Mouse (Mus musculus) neural tube, embryonic 15.5 days (tissue): Measurements from ENCODE around the gene Hs1bp3. TPM values are rescaled to one million over a fixed set of nuclear protein-coding genes. Genes with fewer than 3 reads are reported as not detected.
A peak's percentile ranks its signal among the peaks of the same experiment; 100 is the strongest.

Experiments used
- ATAC-seq: fragments of 200-750 bp; cut with Nextera tagmentation; 2 replicates; pipeline ENCODE4 v1.8.0; 2017; ENCODE audit warnings: mild to moderate bottlenecking, moderate TSS enrichment, moderate library complexity; ENCODE audit not compliant: low FRiP score
- H3K27ac ChIP-seq: fragments of 300-500 bp; sonication (generic); replicated peaks from 2 replicates; pipeline ENCODE4 v1.5.1; 2015; ENCODE audit warnings: mild to moderate bottlenecking, inconsistent platforms
- H3K27me3 ChIP-seq: fragments of 300-500 bp; sonication (generic); replicated peaks from 2 replicates; pipeline ENCODE4 v1.6.1; 2015; ENCODE audit warnings: inconsistent platforms
- H3K36me3 ChIP-seq: fragments of 300-500 bp; sonication (generic); 2 replicates; pipeline ENCODE4 v1.6.1; 2015; ENCODE audit warnings: inconsistent platforms
- H3K4me1 ChIP-seq: fragments of 300-500 bp; sonication (generic); 2 replicates; pipeline ENCODE4 v1.6.1; 2015; ENCODE audit warnings: inconsistent platforms
- H3K4me2 ChIP-seq: fragments of 300-500 bp; sonication (generic); 2 replicates; pipeline ENCODE4 v1.6.1; 2015; ENCODE audit warnings: inconsistent platforms, mild to moderate bottlenecking, moderate library complexity
- H3K4me3 ChIP-seq: fragments of 300-500 bp; sonication (generic); replicated peaks from 2 replicates; pipeline ENCODE4 v1.5.1; 2015; ENCODE audit warnings: mild to moderate bottlenecking, inconsistent platforms
- H3K9ac ChIP-seq: fragments of 300-500 bp; sonication (generic); replicated peaks from 2 replicates; pipeline ENCODE4 v1.6.1; 2015; ENCODE audit warnings: mild to moderate bottlenecking, inconsistent platforms
- H3K9me3 ChIP-seq: fragments of 300-500 bp; sonication (generic); replicated peaks from 2 replicates; pipeline ENCODE4 v1.6.1; 2016; ENCODE audit warnings: inconsistent platforms
- WGBS: fragments of 180-500 bp; shearing (Covaris S2); methylation state at CpG from one replicate; pipeline ENCODE4 v1.1.7; 2015; ENCODE audit warnings: mixed read lengths; 5-methylcytosine and 5-hydroxymethylcytosine counted together
- polyA plus RNA-seq: library from polyadenylated mRNA; unstranded; fragments of >200 nt; fragmentation: Nextera tagmentation; extraction: Ambion mirVana; gene quantifications from 2 replicates; pipeline ENCODE4 v1.2.1, GENCODE M21; 2015

The Hs1bp3 gene
- polyA plus RNA-seq, 1 experiment from 2014 or later = 8.0 TPM

DNA sequence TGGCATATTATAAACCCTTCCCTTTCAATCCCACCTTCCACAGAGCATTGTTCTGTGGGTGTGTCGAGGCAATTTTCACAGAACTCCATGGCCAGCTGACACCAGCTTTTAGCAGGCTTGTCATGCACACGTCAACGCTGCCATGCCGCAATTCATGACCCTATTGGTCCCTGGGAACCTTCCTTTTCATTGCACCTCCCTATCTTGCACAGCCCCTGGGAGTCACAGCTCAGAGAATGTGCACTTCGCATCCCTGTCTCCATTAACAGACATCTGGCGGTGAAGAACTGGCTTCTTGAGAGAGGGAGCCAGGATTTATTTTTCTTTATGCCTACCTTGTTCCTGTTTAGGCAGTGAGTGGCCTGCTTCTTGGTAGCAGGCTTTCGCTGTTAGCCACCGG is 25.7 kb downstream of the Hs1bp3 start:
- Histone ChIP-seq H3K4me3 (no peak overlapping the region), H3K9ac (no peak overlapping the region), H3K27me3 (no peaks in the 10 kb centered on the region), H3K27ac (no peak overlapping the region), H3K4me1 (peaks cover 22% of the 10 kb centered on the region; the same call in 1 of the 2 replicates), H3K9me3 (no peaks in the 10 kb centered on the region), H3K4me2 (no peak overlapping the region), H3K36me3 (peaks cover 41% of the 10 kb centered on the region)
- ATAC-seq = no peak
- WGBS = 44% methylated on average over 8 of the region's 8 CpGs

DNA sequence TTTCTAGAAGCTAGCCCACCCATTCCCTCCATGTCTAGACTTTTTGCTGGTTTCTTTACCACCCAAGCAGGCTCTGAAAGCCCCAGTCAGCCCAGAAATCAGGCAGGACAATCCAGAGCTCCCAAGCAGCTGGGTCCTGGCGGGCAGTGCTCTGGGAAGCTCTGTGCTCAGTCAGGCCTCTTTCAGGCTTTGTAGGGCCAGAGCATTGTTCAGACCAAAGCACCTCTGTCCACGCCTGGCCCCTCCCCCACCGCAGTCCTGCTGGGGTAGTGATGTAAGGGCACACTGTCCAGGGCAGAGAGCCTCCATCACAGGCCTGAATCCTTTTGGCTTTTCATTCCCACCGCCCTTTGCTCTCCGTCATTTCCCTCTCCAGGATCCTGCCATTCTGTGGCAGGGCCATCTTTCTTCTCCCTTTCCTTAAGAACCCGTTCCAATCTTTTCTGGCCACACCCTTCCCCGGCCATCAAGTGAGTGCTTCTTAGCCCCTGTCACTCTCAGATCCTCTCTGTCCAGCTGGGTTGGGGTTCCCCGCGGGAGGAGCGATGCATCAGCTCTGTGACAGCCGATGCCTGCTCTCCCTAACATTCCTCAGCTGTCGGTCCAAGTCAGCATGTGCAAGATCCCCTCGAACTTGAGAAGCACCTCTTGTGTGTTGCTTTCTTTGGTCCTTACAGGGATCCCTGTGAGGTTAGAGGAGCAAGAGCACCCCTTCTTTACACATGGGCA is 26.5 kb downstream of the Hs1bp3 start:
- ATAC-seq = no peak

DNA sequence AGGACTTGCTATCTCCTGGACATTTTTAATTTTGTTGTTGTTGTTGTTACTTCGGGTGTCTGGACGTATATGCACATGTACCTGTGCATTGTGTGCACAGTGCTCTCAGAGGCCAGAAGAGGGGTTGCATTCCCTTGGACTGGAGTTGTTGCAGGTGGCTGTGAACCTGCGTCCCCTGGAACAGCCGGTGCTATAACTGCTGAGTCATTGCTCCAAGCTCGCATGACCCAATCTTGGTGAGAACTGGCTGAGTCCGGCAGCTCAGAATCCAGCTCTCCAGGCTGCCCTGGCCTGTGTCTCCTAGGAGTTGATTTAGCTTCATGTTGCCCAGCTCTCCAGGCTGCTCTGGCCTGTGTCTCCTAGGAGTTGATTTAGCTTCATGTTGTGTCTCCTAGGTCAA is 27.8 kb downstream of the Hs1bp3 start:
- no peak for ATAC-seq
- H3K36me3 ChIP-seq = peaks cover 36% of the 10 kb centered on the region
- no peaks in the 10 kb centered on the region for H3K27me3 ChIP-seq
- no peak overlapping the region for H3K4me2 ChIP-seq
- H3K4me3 ChIP-seq = no peak overlapping the region
- H3K9me3 ChIP-seq = no peaks in the 10 kb centered on the region
- no peak overlapping the region for H3K9ac ChIP-seq
- WGBS = 88% methylated on average over 6 of the region's 6 CpGs
- H3K27ac ChIP-seq = no peak overlapping the region
- peaks cover 22% of the 10 kb centered on the region; the same call in 1 of the 2 replicates for H3K4me1 ChIP-seq

More for the DNA sequence above, 26.5 kb downstream of the Hs1bp3 start:
- no peak overlapping the region for H3K27ac ChIP-seq
- 35% methylated on average over 13 of the region's 13 CpGs for WGBS
- no peak overlapping the region for H3K9ac ChIP-seq
- H3K4me3 ChIP-seq = no peak overlapping the region
- no peaks in the 10 kb centered on the region for H3K9me3 ChIP-seq
- H3K27me3 ChIP-seq = no peaks in the 10 kb centered on the region
- peaks cover 22% of the 10 kb centered on the region; the same call in 1 of the 2 replicates for H3K4me1 ChIP-seq
- peaks cover 41% of the 10 kb centered on the region for H3K36me3 ChIP-seq
- no peak overlapping the region for H3K4me2 ChIP-seq

DNA sequence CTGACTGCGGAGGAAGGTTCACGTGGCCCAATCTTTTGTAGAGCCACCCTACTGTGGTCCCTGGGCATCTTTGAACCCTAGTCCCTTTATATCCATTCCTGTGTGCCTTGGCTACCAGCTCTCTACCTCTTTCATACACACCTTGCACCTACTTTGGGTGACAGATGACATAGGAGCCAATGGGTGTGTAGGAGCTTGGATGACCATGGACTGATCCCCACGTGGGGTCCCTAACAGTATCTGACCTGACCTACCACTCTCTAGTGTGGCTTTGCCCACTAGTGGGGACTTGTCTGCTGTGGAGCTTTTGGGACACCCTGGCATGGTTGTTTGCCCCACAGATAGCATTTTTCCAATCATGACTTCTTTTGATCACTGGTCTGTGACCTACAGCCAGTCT is 30.1 kb downstream of the Hs1bp3 start:
- no peak for ATAC-seq
- Histone ChIP-seq H3K4me2 (no peak overlapping the region), H3K4me1 (peaks cover 17% of the 10 kb centered on the region; the same call in 1 of the 2 replicates), H3K36me3 (peaks cover 19% of the 10 kb centered on the region), H3K27ac (no peak overlapping the region), H3K4me3 (no peak overlapping the region), H3K27me3 (no peaks in the 10 kb centered on the region), H3K9ac (no peak overlapping the region), H3K9me3 (no peaks in the 10 kb centered on the region)
- WGBS = 91% methylated on average over 3 of the region's 3 CpGs

DNA sequence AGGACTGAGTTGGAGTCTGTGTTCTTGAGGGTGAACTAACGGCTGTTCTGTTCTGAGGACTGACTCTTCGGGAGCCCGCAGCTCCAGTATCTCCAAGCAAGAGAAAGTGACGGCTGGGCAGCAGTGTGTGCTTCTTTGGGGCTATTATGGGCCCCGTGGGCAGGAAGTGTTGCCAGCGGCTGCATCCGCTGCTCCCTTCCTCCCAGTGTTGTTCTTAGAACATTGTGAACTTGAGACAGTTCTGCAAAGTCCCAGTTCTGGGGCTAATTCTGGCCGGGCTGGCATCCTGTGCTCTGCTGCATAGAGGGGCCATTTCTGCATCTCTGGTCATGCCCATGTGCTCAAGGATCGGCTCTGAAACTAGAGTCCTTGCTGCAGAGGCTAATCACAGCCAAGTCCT is 31.7 kb downstream of the Hs1bp3 start:
- Histone ChIP-seq H3K4me2 (no peak overlapping the region), H3K4me3 (no peak overlapping the region), H3K9ac (no peak overlapping the region), H3K9me3 (no peaks in the 10 kb centered on the region), H3K27me3 (no peaks in the 10 kb centered on the region), H3K4me1 (peaks cover 14% of the 10 kb centered on the region), H3K27ac (peak overlapping the region; percentile 20; the same call in 1 of the 2 replicates), H3K36me3 (peaks cover 19% of the 10 kb centered on the region)
- no peak for ATAC-seq
- WGBS = 61% methylated on average over 9 of the region's 9 CpGs

DNA sequence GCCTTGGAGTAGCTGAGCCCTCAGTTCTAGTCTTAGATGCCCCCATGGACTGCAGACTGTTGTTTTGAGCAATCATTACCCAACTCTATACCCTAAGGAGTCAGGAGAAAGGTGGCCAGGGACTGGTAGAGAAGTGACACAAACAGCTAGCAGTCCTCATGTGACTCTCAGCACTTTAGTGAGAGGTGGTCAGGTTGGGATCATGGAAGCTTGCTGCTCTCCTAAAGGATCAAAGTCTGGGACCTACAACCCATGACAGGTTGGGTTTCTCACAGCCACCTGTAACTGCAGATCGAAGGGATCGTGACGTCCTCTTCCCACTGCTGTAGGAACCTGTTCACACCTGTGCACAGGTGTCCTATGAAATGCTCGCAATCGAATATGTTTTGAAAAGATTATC is 32.3 kb downstream of the Hs1bp3 start:
- Histone ChIP-seq H3K9me3 (no peaks in the 10 kb centered on the region), H3K4me2 (no peak overlapping the region), H3K4me1 (peaks cover 11% of the 10 kb centered on the region), H3K9ac (no peak overlapping the region), H3K27me3 (no peaks in the 10 kb centered on the region), H3K4me3 (no peak overlapping the region), H3K36me3 (peaks cover 19% of the 10 kb centered on the region), H3K27ac (0 out of 2 replicates have a peak overlapping the region, but pooled peaks have one; percentile 20)
- ATAC-seq = no peak
- 97% methylated on average over 5 of the region's 5 CpGs for WGBS

DNA sequence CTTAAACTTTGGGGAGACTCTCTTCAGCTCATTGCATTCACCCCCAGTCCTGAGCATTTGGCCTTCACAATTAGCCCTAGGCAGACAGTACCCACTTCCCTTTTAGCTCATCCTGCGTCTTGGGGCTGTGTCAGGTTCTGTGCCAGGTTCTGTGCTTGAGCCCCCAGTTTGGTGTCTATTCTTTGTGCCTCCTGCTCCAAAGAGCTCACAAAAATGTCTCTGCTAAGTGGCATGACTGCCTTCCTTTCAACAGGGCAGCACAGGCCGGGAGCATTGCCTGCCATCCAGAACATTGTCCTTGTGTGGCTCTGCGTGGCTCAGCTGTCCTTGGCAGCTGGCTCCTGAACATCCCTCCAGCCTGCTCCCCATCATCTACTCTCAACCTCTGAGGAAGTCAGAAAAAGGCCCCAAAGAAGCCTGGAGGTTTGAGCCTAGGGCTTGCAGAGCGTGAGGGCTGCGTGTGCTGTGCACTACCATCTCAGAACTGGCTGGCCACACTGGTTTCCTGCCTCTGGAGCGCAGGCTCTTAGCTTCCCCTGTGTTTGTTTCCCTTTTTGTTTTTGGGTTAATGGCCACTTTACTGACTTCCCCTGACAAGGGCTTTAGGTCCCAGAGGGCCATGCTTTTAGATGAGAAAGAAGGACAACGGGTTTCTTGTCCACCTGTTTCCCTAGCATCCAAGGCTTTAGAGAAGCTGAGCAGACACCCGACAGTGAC is 34.7 kb downstream of the Hs1bp3 start:
- no peaks in the 10 kb centered on the region for H3K9me3 ChIP-seq
- peaks cover 11% of the 10 kb centered on the region for H3K4me1 ChIP-seq
- H3K9ac ChIP-seq = no peak overlapping the region
- H3K4me3 ChIP-seq = no peak overlapping the region
- WGBS = 72% methylated on average over 8 of the region's 8 CpGs
- H3K27ac ChIP-seq = no peak overlapping the region
- peaks cover 5% of the 10 kb centered on the region; the same call in 1 of the 2 replicates for H3K36me3 ChIP-seq
- ATAC-seq = no peak
- H3K4me2 ChIP-seq = no peak overlapping the region
- H3K27me3 ChIP-seq = no peaks in the 10 kb centered on the region

DNA sequence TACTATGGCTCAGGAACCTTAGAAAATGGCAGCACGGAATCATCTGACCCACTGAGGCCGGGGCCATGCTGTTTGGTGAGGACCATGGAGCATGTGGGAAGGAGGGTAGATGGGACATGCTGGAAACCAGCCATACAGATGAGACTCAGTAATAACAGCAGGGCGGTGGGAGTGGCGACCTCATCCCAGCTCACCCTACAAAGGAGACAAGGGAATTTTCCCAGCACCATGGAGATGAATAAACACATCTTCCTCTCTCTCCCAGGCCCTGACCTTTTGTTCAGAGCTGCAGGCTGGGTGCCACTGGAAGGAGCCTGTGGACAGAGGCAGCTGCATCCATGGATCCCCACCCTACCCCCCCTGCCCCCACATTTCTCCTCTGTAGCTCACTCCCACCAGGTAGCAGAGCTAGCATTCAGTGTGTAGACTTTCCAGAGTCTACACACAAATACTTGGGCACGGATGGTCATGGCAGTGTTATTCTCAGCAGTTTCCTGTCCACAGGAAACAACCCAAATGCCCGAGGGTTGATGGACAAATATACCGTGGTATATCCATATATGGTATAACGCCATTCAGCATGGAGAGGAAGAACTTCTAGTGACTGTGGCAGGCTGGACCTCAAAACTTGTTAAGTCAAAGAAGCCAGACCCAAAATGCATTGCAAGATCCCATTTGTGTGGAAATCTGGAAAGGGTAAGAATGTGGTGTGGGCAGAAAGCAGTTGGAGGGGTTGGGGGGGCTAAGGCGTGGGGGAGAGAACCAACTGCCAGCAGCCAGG is 35.7 kb downstream of the Hs1bp3 start:
- H3K36me3 ChIP-seq = no peaks in the 10 kb centered on the region

DNA sequence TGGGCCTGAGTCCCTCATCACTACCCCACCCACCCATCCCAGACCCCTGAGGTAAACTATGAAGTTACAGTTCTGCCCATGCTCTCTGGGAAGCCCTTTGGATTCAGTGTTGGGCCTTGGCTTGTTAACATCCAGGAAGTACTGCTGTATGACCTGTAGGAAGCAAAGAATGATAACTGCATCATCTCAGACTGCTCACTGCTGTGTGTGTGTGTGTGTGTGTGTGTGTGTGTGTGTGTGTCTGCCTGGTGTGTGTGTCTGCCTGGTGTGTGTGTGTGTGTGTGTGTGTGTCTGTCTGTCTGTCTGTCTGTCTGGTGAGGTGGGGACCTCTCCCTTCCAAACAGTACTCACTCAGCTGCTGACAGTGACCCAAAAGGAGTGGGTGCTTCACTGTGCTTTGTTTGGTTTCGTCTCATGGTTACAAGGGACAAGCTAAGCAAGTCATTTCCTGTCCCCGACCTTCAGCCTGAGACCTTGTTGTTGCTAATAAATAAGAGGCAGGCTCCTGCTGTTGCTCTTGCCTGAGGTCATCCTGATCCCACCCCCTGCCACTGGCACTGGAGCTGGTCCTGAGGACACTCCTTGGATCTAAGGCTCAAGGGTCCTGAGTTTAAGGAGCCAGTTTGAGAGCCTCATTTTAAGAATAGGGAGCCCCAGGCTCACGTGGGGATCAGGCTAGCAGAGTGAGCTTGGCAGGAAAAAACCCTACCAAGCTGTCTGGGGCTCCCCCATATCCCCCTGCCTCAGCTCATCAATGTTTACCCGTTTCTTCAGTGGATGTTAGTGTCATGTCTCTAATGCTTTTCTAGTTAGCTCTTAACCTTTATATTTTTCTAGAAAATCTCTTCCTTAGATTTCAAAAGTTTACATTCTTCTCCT is 38.0 kb downstream of the Hs1bp3 start:
- Histone ChIP-seq H3K9me3 (no peaks in the 10 kb centered on the region), H3K36me3 (no peaks in the 10 kb centered on the region), H3K4me1 (peaks cover 11% of the 10 kb centered on the region), H3K27me3 (no peaks in the 10 kb centered on the region), H3K4me3 (no peak overlapping the region), H3K9ac (no peak overlapping the region), H3K4me2 (no peak overlapping the region), H3K27ac (no peak overlapping the region)
- WGBS = 44% methylated on average over 4 of the region's 4 CpGs
- ATAC-seq = no peak

More for the DNA sequence above, 35.7 kb downstream of the Hs1bp3 start:
- Histone ChIP-seq H3K9ac (no peak overlapping the region), H3K4me3 (no peak overlapping the region), H3K4me2 (no peak overlapping the region), H3K9me3 (no peaks in the 10 kb centered on the region), H3K4me1 (peaks cover 11% of the 10 kb centered on the region), H3K27me3 (no peaks in the 10 kb centered on the region), H3K27ac (0 out of 2 replicates have a peak overlapping the region, but pooled peaks have one; percentile 45)
- ATAC-seq = no peak
- 70% methylated on average over 9 of the region's 9 CpGs for WGBS

DNA sequence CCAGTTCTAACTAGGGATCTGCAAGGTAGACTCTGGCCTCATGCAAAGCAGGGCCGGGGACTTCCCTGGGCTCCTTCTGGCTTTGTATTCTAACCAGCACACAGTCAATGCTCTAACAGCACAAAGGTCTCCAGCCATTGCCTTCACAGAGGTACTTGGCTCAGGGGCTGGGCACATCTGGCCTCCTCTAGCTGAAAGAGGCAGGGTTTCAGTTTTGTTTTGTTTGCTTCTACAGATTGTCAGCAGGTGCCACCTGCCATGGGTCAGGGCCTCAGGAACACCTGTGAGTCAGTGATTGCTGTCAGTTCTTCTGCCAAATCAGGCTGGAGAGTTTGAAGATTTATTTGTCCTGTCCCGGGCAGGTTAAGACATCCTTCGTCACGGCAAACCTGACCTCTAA is 39.8 kb downstream of the Hs1bp3 start:
- no peak overlapping the region for H3K4me2 ChIP-seq
- 82% methylated on average over 4 of the region's 4 CpGs for WGBS
- no peaks in the 10 kb centered on the region for H3K36me3 ChIP-seq
- H3K27me3 ChIP-seq = no peaks in the 10 kb centered on the region
- no peak overlapping the region for H3K9ac ChIP-seq
- H3K27ac ChIP-seq = no peak overlapping the region
- no peak overlapping the region for H3K4me3 ChIP-seq
- peaks cover 18% of the 10 kb centered on the region for H3K4me1 ChIP-seq
- ATAC-seq = no peak
- H3K9me3 ChIP-seq = no peaks in the 10 kb centered on the region

DNA sequence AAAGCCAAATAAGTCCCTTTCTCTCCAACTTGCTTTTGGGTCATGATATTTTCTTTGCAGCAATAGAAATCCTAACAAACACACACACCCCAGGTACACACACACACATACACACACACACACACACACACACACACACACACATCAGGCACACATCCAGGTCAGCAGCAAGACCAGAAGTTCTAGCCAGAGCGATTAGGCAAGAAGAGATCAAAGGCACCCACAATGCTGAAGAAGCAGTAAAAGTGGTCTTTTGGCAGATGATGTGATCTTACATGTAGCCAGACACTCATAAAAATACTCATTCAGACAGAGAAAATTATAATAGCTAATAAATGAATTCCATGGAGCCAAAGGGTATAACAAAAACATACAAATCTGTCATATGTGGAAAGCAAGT is 41.0 kb downstream of the Hs1bp3 start:
- H3K4me3 ChIP-seq = no peak overlapping the region
- no peak overlapping the region for H3K4me2 ChIP-seq
- no peaks in the 10 kb centered on the region for H3K36me3 ChIP-seq
- H3K27ac ChIP-seq = no peak overlapping the region
- peaks cover 20% of the 10 kb centered on the region for H3K4me1 ChIP-seq
- no peaks in the 10 kb centered on the region for H3K9me3 ChIP-seq
- WGBS = 94% methylated on average over 1 of the region's 1 CpGs
- no peak overlapping the region for H3K9ac ChIP-seq
- no peak for ATAC-seq
- no peaks in the 10 kb centered on the region for H3K27me3 ChIP-seq
